Mouse (Mus musculus): ENCODE measurements at regions not wholly inside any gene's neighbourhood (a gene's known extent, or its start where the extent isn't known, plus 50 kb on each side); places are given as distances from the start of the nearest gene placed in this dataset.

GRCm38 (mm10) chr9:101807249-101807648 is 54.4 kb upstream of the 9630041A04Rik start:
- Histone ChIP-seq H3K9me3 (replicated peaks) (no peaks in the 10 kb centered on the region), H3K27ac (replicated peaks) (no peak overlapping the region), H3K36me3 (no peaks in the 10 kb centered on the region), H3K4me2 (no peak overlapping the region), H3K4me1 (peaks cover 10% of the 10 kb centered on the region), H3K4me3 (replicated peaks) (no peak overlapping the region), H3K27me3 (replicated peaks) (no peaks in the 10 kb centered on the region), H3K9ac (replicated peaks) (no peak overlapping the region)
- WGBS: 29% methylated on average over 4 of the region's 4 CpGs
- ATAC-seq (ENCODE audit: low FRiP score): peak; percentile 75

- Histone ChIP-seq H3K36me3 (no peaks in the 10 kb centered on the region), H3K4me1 (no peaks in the 10 kb centered on the region), H3K4me3 (replicated peaks) (no peak overlapping the region), H3K9me3 (replicated peaks) (no peaks in the 10 kb centered on the region), H3K27ac (replicated peaks) (no peak overlapping the region), H3K4me2 (no peak overlapping the region), H3K27me3 (replicated peaks) (no peaks in the 10 kb centered on the region), H3K9ac (replicated peaks) (no peak overlapping the region)
- WGBS: 64% methylated on average over 1 of the region's 1 CpGs
- ATAC-seq (ENCODE audit: low FRiP score): no peak
Observed at GRCm38 (mm10) chr9:101796718-101797117, 64.9 kb upstream of the 9630041A04Rik start.

- ATAC-seq (ENCODE audit: low FRiP score): no peak
- no peak overlapping the region for H3K27ac ChIP-seq (replicated peaks)
- no peaks in the 10 kb centered on the region for H3K27me3 ChIP-seq (replicated peaks)
- no peaks in the 10 kb centered on the region for H3K36me3 ChIP-seq
- no peaks in the 10 kb centered on the region for H3K9me3 ChIP-seq (replicated peaks)
- no peaks in the 10 kb centered on the region for H3K4me1 ChIP-seq
- no peak overlapping the region for H3K4me2 ChIP-seq
- WGBS: 70% methylated on average over 4 of the region's 4 CpGs
- no peak overlapping the region for H3K9ac ChIP-seq (replicated peaks)
- no peak overlapping the region for H3K4me3 ChIP-seq (replicated peaks)
Observed at GRCm38 (mm10) chr9:101796063-101796462, 65.6 kb upstream of the 9630041A04Rik start.

GRCm38 (mm10) chr9:101795436-101795835 is 66.2 kb upstream of the 9630041A04Rik start:
- no peaks in the 10 kb centered on the region for H3K9me3 ChIP-seq (replicated peaks)
- no peak overlapping the region for H3K9ac ChIP-seq (replicated peaks)
- no peaks in the 10 kb centered on the region for H3K27me3 ChIP-seq (replicated peaks)
- H3K4me3 ChIP-seq (replicated peaks): no peak overlapping the region
- no peak overlapping the region for H3K27ac ChIP-seq (replicated peaks)
- no peaks in the 10 kb centered on the region for H3K4me1 ChIP-seq
- no peak overlapping the region for H3K4me2 ChIP-seq
- no peak for ATAC-seq (ENCODE audit: low FRiP score)
- WGBS: 79% methylated on average over 2 of the region's 2 CpGs
- H3K36me3 ChIP-seq: no peaks in the 10 kb centered on the region

- Histone ChIP-seq H3K36me3 (no peaks in the 10 kb centered on the region), H3K4me2 (no peak overlapping the region), H3K4me3 (replicated peaks) (no peak overlapping the region), H3K27ac (replicated peaks) (no peak overlapping the region), H3K27me3 (replicated peaks) (no peaks in the 10 kb centered on the region), H3K9ac (replicated peaks) (no peak overlapping the region), H3K4me1 (no peaks in the 10 kb centered on the region), H3K9me3 (replicated peaks) (no peaks in the 10 kb centered on the region)
- WGBS: 48% methylated on average over 1 of the region's 1 CpGs
- ATAC-seq (ENCODE audit: low FRiP score): no peak
Observed at GRCm38 (mm10) chr9:101790936-101791335, 70.7 kb upstream of the 9630041A04Rik start.

- 50% methylated on average over 10 of the region's 10 CpGs for WGBS
- Histone ChIP-seq H3K9ac (replicated peaks) (no peak overlapping the region), H3K27ac (replicated peaks) (no peak overlapping the region), H3K27me3 (replicated peaks) (no peaks in the 10 kb centered on the region), H3K4me1 (no peaks in the 10 kb centered on the region), H3K36me3 (no peaks in the 10 kb centered on the region), H3K4me2 (no peak overlapping the region), H3K9me3 (replicated peaks) (no peaks in the 10 kb centered on the region), H3K4me3 (replicated peaks) (no peak overlapping the region)
- ATAC-seq (ENCODE audit: low FRiP score): no peak
Observed at GRCm38 (mm10) chr9:101740949-101741605, 120.6 kb upstream of the 9630041A04Rik start.

- ATAC-seq (ENCODE audit: low FRiP score): no peak
- H3K27me3 ChIP-seq (replicated peaks): no peaks in the 10 kb centered on the region
- H3K9me3 ChIP-seq (replicated peaks): no peaks in the 10 kb centered on the region
- H3K4me3 ChIP-seq (replicated peaks): no peak overlapping the region
- H3K36me3 ChIP-seq: no peaks in the 10 kb centered on the region
- no peak overlapping the region for H3K4me2 ChIP-seq
- 77% methylated on average over 10 of the region's 10 CpGs for WGBS
- no peak overlapping the region for H3K27ac ChIP-seq (replicated peaks)
- H3K9ac ChIP-seq (replicated peaks): no peak overlapping the region
- 0 out of 2 replicates have a peak, but pooled peaks cover 1% of the 10 kb centered on the region for H3K4me1 ChIP-seq
Observed at GRCm38 (mm10) chr9:101739322-101739721, 122.3 kb upstream of the 9630041A04Rik start.

GRCm38 (mm10) chr9:101734271-101734670 is 127.4 kb upstream of the 9630041A04Rik start:
- Histone ChIP-seq H3K9me3 (replicated peaks) (no peaks in the 10 kb centered on the region), H3K4me1 (peaks cover 19% of the 10 kb centered on the region), H3K4me2 (no peak overlapping the region), H3K4me3 (replicated peaks) (no peak overlapping the region), H3K36me3 (no peaks in the 10 kb centered on the region), H3K27me3 (replicated peaks) (no peaks in the 10 kb centered on the region), H3K9ac (replicated peaks) (no peak overlapping the region), H3K27ac (replicated peaks) (no peak overlapping the region)
- WGBS: 26% methylated on average over 8 of the region's 8 CpGs
- ATAC-seq (ENCODE audit: low FRiP score): no peak

GRCm38 (mm10) chr9:101733611-101734225 is 127.9 kb upstream of the 9630041A04Rik start:
- ATAC-seq (ENCODE audit: low FRiP score): no peak
- Histone ChIP-seq H3K36me3 (no peaks in the 10 kb centered on the region), H3K9me3 (replicated peaks) (no peaks in the 10 kb centered on the region), H3K4me2 (no peak overlapping the region), H3K4me1 (peaks cover 19% of the 10 kb centered on the region), H3K9ac (replicated peaks) (no peak overlapping the region), H3K27me3 (replicated peaks) (no peaks in the 10 kb centered on the region), H3K4me3 (replicated peaks) (no peak overlapping the region), H3K27ac (replicated peaks) (no peak overlapping the region)
- 26% methylated on average over 14 of the region's 14 CpGs for WGBS

GRCm38 (mm10) chr9:101730136-101730535 is 131.5 kb upstream of the 9630041A04Rik start:
- H3K9ac ChIP-seq (replicated peaks): no peak overlapping the region
- H3K4me1 ChIP-seq: peaks cover 19% of the 10 kb centered on the region
- H3K9me3 ChIP-seq (replicated peaks): no peaks in the 10 kb centered on the region
- H3K27me3 ChIP-seq (replicated peaks): no peaks in the 10 kb centered on the region
- H3K4me2 ChIP-seq: no peak overlapping the region
- no peak overlapping the region for H3K27ac ChIP-seq (replicated peaks)
- H3K36me3 ChIP-seq: no peaks in the 10 kb centered on the region
- WGBS: 17% methylated on average over 3 of the region's 3 CpGs
- no peak for ATAC-seq (ENCODE audit: low FRiP score)
- no peak overlapping the region for H3K4me3 ChIP-seq (replicated peaks)

- peaks cover 10% of the 10 kb centered on the region for H3K4me1 ChIP-seq
- 22% methylated on average over 2 of the region's 2 CpGs for WGBS
- H3K36me3 ChIP-seq: no peaks in the 10 kb centered on the region
- H3K9ac ChIP-seq (replicated peaks): no peak overlapping the region
- no peak overlapping the region for H3K4me2 ChIP-seq
- H3K27me3 ChIP-seq (replicated peaks): no peaks in the 10 kb centered on the region
- no peaks in the 10 kb centered on the region for H3K9me3 ChIP-seq (replicated peaks)
- ATAC-seq (ENCODE audit: low FRiP score): peak; percentile 86
- peak overlapping the region; percentile 54; the same call in 1 of the 2 replicates for H3K27ac ChIP-seq (replicated peaks)
- no peak overlapping the region for H3K4me3 ChIP-seq (replicated peaks)
Observed at GRCm38 (mm10) chr9:101717911-101718310, 143.7 kb upstream of the 9630041A04Rik start.

- Histone ChIP-seq H3K9me3 (replicated peaks) (no peaks in the 10 kb centered on the region), H3K9ac (replicated peaks) (no peak overlapping the region), H3K4me2 (no peak overlapping the region), H3K36me3 (no peaks in the 10 kb centered on the region), H3K27me3 (replicated peaks) (no peaks in the 10 kb centered on the region), H3K4me3 (replicated peaks) (no peak overlapping the region), H3K27ac (replicated peaks) (no peak overlapping the region), H3K4me1 (peaks cover 10% of the 10 kb centered on the region)
- WGBS: 77% methylated on average over 5 of the region's 5 CpGs
- no peak for ATAC-seq (ENCODE audit: low FRiP score)
Observed at GRCm38 (mm10) chr9:101716326-101716725, 145.3 kb upstream of the 9630041A04Rik start.

Data from neural tube, embryonic 15.5 days (tissue).